Mouse (Mus musculus): Measurements from ENCODE around the gene Bap1. TPM values are rescaled to one million over a fixed set of nuclear protein-coding genes. Genes with fewer than 3 reads are reported as not detected.
A peak's percentile ranks its signal among the peaks of the same experiment; 100 is the strongest.

Bap1 gene
- polyA plus RNA-seq, 1 experiment, result 48.3 TPM

GRCm38 (mm10) chr14:31232404-31233069 lies 18.7 kb upstream of the Bap1 start:
- TF ChIP-seq POLR2A (IDR thresholded peaks at IDR 0.05; ENCODE audit: borderline replicate concordance, extremely low read depth, low read depth, low read length) (no peak; the same call in 1 of the 2 replicates), CTCF (IDR thresholded peaks at IDR 0.05; ENCODE audit: insufficient read depth, low read length) (no peak)
- Histone ChIP-seq H3K4me3 (replicated peaks; ENCODE audit: extremely low read depth, low read depth, low read length) (no peak overlapping the region), H3K4me1 (ENCODE audit: control insufficient read depth, insufficient read depth, low read length) (peaks cover 22% of the 10 kb centered on the region)
- 54% methylated on average over 13 of the region's 13 CpGs for WGBS
- no peak for DNase-seq

DNA sequence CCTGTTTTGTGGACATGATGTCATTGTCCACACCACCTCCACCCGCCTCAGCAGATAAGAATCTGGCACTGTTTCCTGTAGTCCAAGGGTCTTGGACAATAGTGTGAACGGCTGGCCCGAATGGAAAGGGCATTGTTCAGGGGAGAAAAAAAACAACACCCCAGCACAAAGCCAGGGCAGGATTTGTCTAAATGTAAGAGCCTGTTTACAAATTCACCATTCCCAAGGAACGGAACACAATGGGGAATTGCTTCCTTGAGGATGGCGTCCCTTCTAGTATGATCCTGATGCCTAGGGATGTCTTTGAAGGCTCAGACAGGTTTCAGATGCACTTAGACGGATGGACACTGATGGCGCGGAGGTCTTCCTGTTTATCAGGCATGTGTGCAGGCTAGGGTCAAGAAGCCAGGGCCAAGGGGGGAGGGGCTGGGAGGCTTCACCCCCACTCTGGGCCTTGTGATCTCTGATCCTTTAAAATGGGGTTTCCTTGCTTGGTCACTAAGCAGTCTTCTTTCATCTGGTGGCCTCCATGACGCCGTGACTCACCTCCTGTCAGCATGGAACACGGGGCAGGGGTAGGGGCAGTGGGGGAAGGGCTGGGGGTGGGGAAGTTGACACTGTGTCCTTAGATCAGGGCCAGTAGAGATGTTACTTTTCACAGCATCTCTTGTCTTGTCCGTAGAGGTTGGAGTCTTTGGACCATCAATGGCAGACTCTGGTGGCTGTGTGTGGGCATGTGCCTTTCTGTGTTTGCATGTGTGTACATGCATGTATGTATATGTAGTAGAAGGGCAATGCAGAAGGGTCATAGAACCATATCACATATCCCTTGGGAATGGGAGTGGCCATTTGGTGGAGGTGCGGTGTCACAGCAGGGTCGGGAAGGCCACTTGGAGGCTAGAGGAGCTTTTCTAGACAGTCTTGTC lies 17.9 kb upstream of the Bap1 start:
- Histone ChIP-seq H3K4me3 (replicated peaks; ENCODE audit: extremely low read depth, low read depth, low read length) (no peak overlapping the region), H3K4me1 (ENCODE audit: control insufficient read depth, insufficient read depth, low read length) (peaks cover 16% of the 10 kb centered on the region)
- TF ChIP-seq POLR2A (IDR thresholded peaks at IDR 0.05; ENCODE audit: borderline replicate concordance, extremely low read depth, low read depth, low read length) (peak; percentile 40; the same call in 1 of the 2 replicates), CTCF (IDR thresholded peaks at IDR 0.05; ENCODE audit: insufficient read depth, low read length) (no peak)
- DNase-seq, result no peak
- WGBS, result 51% methylated on average over 14 of the region's 14 CpGs

- H3K4me1 ChIP-seq (ENCODE audit: control insufficient read depth, insufficient read depth, low read length), result peaks cover 10% of the 10 kb centered on the region
- peak; percentile 80 for DNase-seq
- TF ChIP-seq POLR2A (IDR thresholded peaks at IDR 0.05; ENCODE audit: borderline replicate concordance, extremely low read depth, low read depth, low read length), result no peak
- TF ChIP-seq CTCF (IDR thresholded peaks at IDR 0.05; ENCODE audit: insufficient read depth, low read length), result peak; percentile 70
- WGBS, result 8% methylated on average over 11 of the region's 11 CpGs
- H3K4me3 ChIP-seq (replicated peaks; ENCODE audit: extremely low read depth, low read depth, low read length), result no peak overlapping the region
Measured at GRCm38 (mm10) chr14:31233996-31234591, 17.2 kb upstream of the Bap1 start.

- Histone ChIP-seq H3K4me3 (replicated peaks; ENCODE audit: extremely low read depth, low read depth, low read length) (no peak overlapping the region), H3K4me1 (ENCODE audit: control insufficient read depth, insufficient read depth, low read length) (peaks cover 2% of the 10 kb centered on the region; the same call in 1 of the 2 replicates)
- WGBS, result 60% methylated on average over 7 of the region's 7 CpGs
- no peak for DNase-seq
- no peak for TF ChIP-seq POLR2A (IDR thresholded peaks at IDR 0.05; ENCODE audit: borderline replicate concordance, extremely low read depth, low read depth, low read length)
- no peak for TF ChIP-seq CTCF (IDR thresholded peaks at IDR 0.05; ENCODE audit: insufficient read depth, low read length)
Measured at GRCm38 (mm10) chr14:31237101-31237882, 14.0 kb upstream of the Bap1 start.

DNA sequence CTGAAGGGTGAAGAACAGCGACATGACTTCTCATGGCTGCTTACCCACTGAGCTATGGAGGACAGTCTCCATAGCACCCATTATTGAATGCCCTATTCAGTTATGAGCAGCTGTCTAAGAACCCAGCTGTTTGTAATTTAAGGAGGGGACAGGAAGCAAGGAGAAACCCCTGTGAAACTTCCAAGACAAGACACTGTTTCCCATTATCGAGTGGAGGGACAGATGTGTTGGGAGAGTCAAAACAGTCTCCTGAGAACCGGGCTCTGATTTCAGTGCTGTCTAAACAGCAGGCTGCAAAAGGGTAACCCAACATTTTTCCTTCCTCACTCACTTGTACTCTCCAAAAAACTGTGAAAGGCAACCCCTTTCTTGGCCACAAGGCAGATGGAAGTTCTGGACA lies 10.7 kb upstream of the Bap1 start:
- 70% methylated on average over 3 of the region's 3 CpGs for WGBS
- TF ChIP-seq POLR2A (IDR thresholded peaks at IDR 0.05; ENCODE audit: borderline replicate concordance, extremely low read depth, low read depth, low read length), result no peak
- no peak for TF ChIP-seq CTCF (IDR thresholded peaks at IDR 0.05; ENCODE audit: insufficient read depth, low read length)
- no peak for DNase-seq
- Histone ChIP-seq H3K4me1 (ENCODE audit: control insufficient read depth, insufficient read depth, low read length) (no peaks in the 10 kb centered on the region), H3K4me3 (replicated peaks; ENCODE audit: extremely low read depth, low read depth, low read length) (no peak overlapping the region)

- DNase-seq, result no peak
- Histone ChIP-seq H3K4me3 (replicated peaks; ENCODE audit: extremely low read depth, low read depth, low read length) (no peak overlapping the region), H3K4me1 (ENCODE audit: control insufficient read depth, insufficient read depth, low read length) (no peaks in the 10 kb centered on the region; the same call in 1 of the 2 replicates)
- TF ChIP-seq POLR2A (IDR thresholded peaks at IDR 0.05; ENCODE audit: borderline replicate concordance, extremely low read depth, low read depth, low read length) (no peak), CTCF (IDR thresholded peaks at IDR 0.05; ENCODE audit: insufficient read depth, low read length) (no peak)
- WGBS, result 72% methylated on average over 1 of the region's 1 CpGs
Measured at GRCm38 (mm10) chr14:31244777-31245176, 6.5 kb upstream of the Bap1 start.

GRCm38 (mm10) chr14:31245946-31246345 lies 5.3 kb upstream of the Bap1 start:
- TF ChIP-seq POLR2A (IDR thresholded peaks at IDR 0.05; ENCODE audit: borderline replicate concordance, extremely low read depth, low read depth, low read length) (no peak), CTCF (IDR thresholded peaks at IDR 0.05; ENCODE audit: insufficient read depth, low read length) (no peak)
- Histone ChIP-seq H3K4me3 (replicated peaks; ENCODE audit: extremely low read depth, low read depth, low read length) (no peak overlapping the region), H3K4me1 (ENCODE audit: control insufficient read depth, insufficient read depth, low read length) (no peaks in the 10 kb centered on the region; the same call in 1 of the 2 replicates)
- no peak for DNase-seq
- 85% methylated on average over 1 of the region's 1 CpGs for WGBS

- no peak for DNase-seq
- peaks cover 3% of the 10 kb centered on the region for H3K4me1 ChIP-seq (ENCODE audit: control insufficient read depth, insufficient read depth, low read length)
- no peak for TF ChIP-seq POLR2A (IDR thresholded peaks at IDR 0.05; ENCODE audit: borderline replicate concordance, extremely low read depth, low read depth, low read length)
- TF ChIP-seq CTCF (IDR thresholded peaks at IDR 0.05; ENCODE audit: insufficient read depth, low read length), result no peak
- 86% methylated on average over 6 of the region's 6 CpGs for WGBS
- H3K4me3 ChIP-seq (replicated peaks; ENCODE audit: extremely low read depth, low read depth, low read length), result no peak overlapping the region
Measured at GRCm38 (mm10) chr14:31248396-31248795, 2.9 kb upstream of the Bap1 start.
